Mouse (Mus musculus): ENCODE data around the gene Ubr4. TPM values are rescaled to one million over a fixed set of nuclear protein-coding genes. Genes with fewer than 3 reads are reported as not detected.
A peak's percentile ranks its signal among the peaks of the same experiment; 100 is the strongest.

Ubr4 gene
- 72.4 and 77.5 TPM in 2 replicates for polyA plus RNA-seq (2014; fragmentation: Nextera tagmentation; extraction: Ambion mirVana)

GRCm38 (mm10) chr4:139351931-139352711 is at the start of gene Ubr4, which contains the start of the genes Mrto4 and Emc1:
Gene Ubr4 (plus strand): TSS chr4:139352609.
Gene Mrto4 (minus strand): TSS chr4:139352576.
Gene Emc1 (plus strand): TSS chr4:139352587.
- no peaks in the 10 kb centered on the region for H3K9me3 ChIP-seq (ENCODE audit: control insufficient read depth, low read length)
- H3K4me3 ChIP-seq (ENCODE audit: low read depth, low read length) = peak within 1 kb of the TSS; percentile 68
- H3K27ac ChIP-seq (replicated peaks; ENCODE audit: low read depth, low read length) = peak within 1 kb of the TSS; percentile 89
- peaks cover 9% of the 10 kb centered on the region for H3K4me1 ChIP-seq (ENCODE audit: control insufficient read depth, insufficient read depth, low read length)
- H3K36me3 ChIP-seq (ENCODE audit: control insufficient read depth, insufficient read depth, low read length) = peaks cover 49% of the 10 kb centered on the region
- peak within 1 kb of the TSS; percentile 82 for H3K9ac ChIP-seq (ENCODE audit: low read depth, low read length)
- no peaks in the 10 kb centered on the region for H3K27me3 ChIP-seq (replicated peaks; ENCODE audit: control insufficient read depth, insufficient read depth, low read length)
- DNase-seq (ENCODE audit: low spot score) = peak; percentile 91
- peak; percentile 96 for ATAC-seq (ENCODE audit: low read depth)
- H3K4me2 ChIP-seq (ENCODE audit: low read depth, low read length) = peak within 1 kb of the TSS; percentile 63
- under 1% methylated on average over 46 of the region's 64 CpGs for WGBS

GRCm38 (mm10) chr4:139305521-139305920 is 46.9 kb upstream of the Ubr4 start:
- WGBS = 88% methylated on average over 3 of the region's 3 CpGs
- Histone ChIP-seq H3K4me3 (ENCODE audit: low read depth, low read length) (no peak overlapping the region), H3K4me2 (ENCODE audit: low read depth, low read length) (no peak overlapping the region), H3K9me3 (ENCODE audit: control insufficient read depth, low read length) (no peaks in the 10 kb centered on the region), H3K4me1 (ENCODE audit: control insufficient read depth, insufficient read depth, low read length) (peaks cover 5% of the 10 kb centered on the region), H3K9ac (ENCODE audit: low read depth, low read length) (no peak overlapping the region), H3K27me3 (replicated peaks; ENCODE audit: control insufficient read depth, insufficient read depth, low read length) (no peaks in the 10 kb centered on the region), H3K36me3 (ENCODE audit: control insufficient read depth, insufficient read depth, low read length) (peaks cover 31% of the 10 kb centered on the region; the same call in 1 of the 2 replicates), H3K27ac (replicated peaks; ENCODE audit: low read depth, low read length) (no peak overlapping the region)
- no peak for DNase-seq (ENCODE audit: low spot score)
- no peak for ATAC-seq (ENCODE audit: low read depth)

GRCm38 (mm10) chr4:139307916-139308315 is 44.5 kb upstream of the Ubr4 start:
- 88% methylated on average over 4 of the region's 5 CpGs for WGBS
- Histone ChIP-seq H3K36me3 (ENCODE audit: control insufficient read depth, insufficient read depth, low read length) (peaks cover 9% of the 10 kb centered on the region; the same call in 1 of the 2 replicates), H3K9me3 (ENCODE audit: control insufficient read depth, low read length) (no peaks in the 10 kb centered on the region), H3K9ac (ENCODE audit: low read depth, low read length) (no peak overlapping the region), H3K4me3 (ENCODE audit: low read depth, low read length) (no peak overlapping the region), H3K27me3 (replicated peaks; ENCODE audit: control insufficient read depth, insufficient read depth, low read length) (no peaks in the 10 kb centered on the region), H3K4me1 (ENCODE audit: control insufficient read depth, insufficient read depth, low read length) (peaks cover 12% of the 10 kb centered on the region), H3K4me2 (ENCODE audit: low read depth, low read length) (no peak overlapping the region), H3K27ac (replicated peaks; ENCODE audit: low read depth, low read length) (no peak overlapping the region)
- DNase-seq (ENCODE audit: low spot score) = no peak
- no peak for ATAC-seq (ENCODE audit: low read depth)

- Histone ChIP-seq H3K27ac (replicated peaks; ENCODE audit: low read depth, low read length) (no peak overlapping the region), H3K4me2 (ENCODE audit: low read depth, low read length) (peak overlapping the region; percentile 93), H3K9me3 (ENCODE audit: control insufficient read depth, low read length) (no peaks in the 10 kb centered on the region), H3K36me3 (ENCODE audit: control insufficient read depth, insufficient read depth, low read length) (peaks cover 16% of the 10 kb centered on the region; the same call in 1 of the 2 replicates), H3K4me3 (ENCODE audit: low read depth, low read length) (peak overlapping the region; percentile 95), H3K9ac (ENCODE audit: low read depth, low read length) (peak overlapping the region; percentile 91), H3K4me1 (ENCODE audit: control insufficient read depth, insufficient read depth, low read length) (peaks cover 12% of the 10 kb centered on the region), H3K27me3 (replicated peaks; ENCODE audit: control insufficient read depth, insufficient read depth, low read length) (no peaks in the 10 kb centered on the region)
- DNase-seq (ENCODE audit: low spot score) = no peak
- 21% methylated on average over 6 of the region's 6 CpGs for WGBS
- no peak for ATAC-seq (ENCODE audit: low read depth)
Observed at GRCm38 (mm10) chr4:139309651-139310050, 42.8 kb upstream of the Ubr4 start.

GRCm38 (mm10) chr4:139310171-139310898 is 42.1 kb upstream of the Ubr4 start, which contains the start of the genes Pqlc2 and Akr7a5:
Gene Pqlc2 (minus strand): TSS chr4:139310708.
Gene Akr7a5 (plus strand): TSS chr4:139310744.
- 0% methylated on average over 40 of the region's 63 CpGs for WGBS
- Histone ChIP-seq H3K4me2 (ENCODE audit: low read depth, low read length) (peak within 1 kb of the TSS; percentile 93), H3K27me3 (replicated peaks; ENCODE audit: control insufficient read depth, insufficient read depth, low read length) (no peaks in the 10 kb centered on the region), H3K9me3 (ENCODE audit: control insufficient read depth, low read length) (no peaks in the 10 kb centered on the region), H3K36me3 (ENCODE audit: control insufficient read depth, insufficient read depth, low read length) (peaks cover 14% of the 10 kb centered on the region), H3K4me1 (ENCODE audit: control insufficient read depth, insufficient read depth, low read length) (peaks cover 12% of the 10 kb centered on the region), H3K4me3 (ENCODE audit: low read depth, low read length) (peak within 1 kb of the TSS; percentile 95), H3K27ac (replicated peaks; ENCODE audit: low read depth, low read length) (peak within 1 kb of the TSS; percentile 65), H3K9ac (ENCODE audit: low read depth, low read length) (peak within 1 kb of the TSS; percentile 91)
- DNase-seq (ENCODE audit: low spot score) = peak; percentile 96
- ATAC-seq (ENCODE audit: low read depth) = peak; percentile 91

- peak overlapping the region; percentile 95 for H3K4me3 ChIP-seq (ENCODE audit: low read depth, low read length)
- H3K27me3 ChIP-seq (replicated peaks; ENCODE audit: control insufficient read depth, insufficient read depth, low read length) = no peaks in the 10 kb centered on the region
- ATAC-seq (ENCODE audit: low read depth) (peak; percentile 73), DNase-seq (ENCODE audit: low spot score) (peak; percentile 46)
- peaks cover 12% of the 10 kb centered on the region for H3K4me1 ChIP-seq (ENCODE audit: control insufficient read depth, insufficient read depth, low read length)
- H3K27ac ChIP-seq (replicated peaks; ENCODE audit: low read depth, low read length) = peak overlapping the region; percentile 65
- H3K9me3 ChIP-seq (ENCODE audit: control insufficient read depth, low read length) = no peaks in the 10 kb centered on the region
- under 1% methylated on average over 32 of the region's 53 CpGs for WGBS
- peaks cover 20% of the 10 kb centered on the region for H3K36me3 ChIP-seq (ENCODE audit: control insufficient read depth, insufficient read depth, low read length)
- H3K4me2 ChIP-seq (ENCODE audit: low read depth, low read length) = peak overlapping the region; percentile 93
- H3K9ac ChIP-seq (ENCODE audit: low read depth, low read length) = peak overlapping the region; percentile 91
Observed at GRCm38 (mm10) chr4:139310899-139311701, 41.3 kb upstream of the Ubr4 start.

GRCm38 (mm10) chr4:139311707-139312106 is 40.7 kb upstream of the Ubr4 start:
- Histone ChIP-seq H3K27me3 (replicated peaks; ENCODE audit: control insufficient read depth, insufficient read depth, low read length) (no peaks in the 10 kb centered on the region), H3K4me3 (ENCODE audit: low read depth, low read length) (peak overlapping the region; percentile 95), H3K36me3 (ENCODE audit: control insufficient read depth, insufficient read depth, low read length) (peaks cover 24% of the 10 kb centered on the region), H3K4me2 (ENCODE audit: low read depth, low read length) (peak overlapping the region; percentile 93), H3K4me1 (ENCODE audit: control insufficient read depth, insufficient read depth, low read length) (peaks cover 12% of the 10 kb centered on the region), H3K27ac (replicated peaks; ENCODE audit: low read depth, low read length) (no peak overlapping the region), H3K9me3 (ENCODE audit: control insufficient read depth, low read length) (no peaks in the 10 kb centered on the region), H3K9ac (ENCODE audit: low read depth, low read length) (peak overlapping the region; percentile 91)
- no peak for DNase-seq (ENCODE audit: low spot score)
- 15% methylated on average over 14 of the region's 14 CpGs for WGBS
- no peak for ATAC-seq (ENCODE audit: low read depth)

- H3K27ac ChIP-seq (replicated peaks; ENCODE audit: low read depth, low read length) = no peak overlapping the region
- H3K4me3 ChIP-seq (ENCODE audit: low read depth, low read length) = no peak overlapping the region
- peaks cover 12% of the 10 kb centered on the region for H3K4me1 ChIP-seq (ENCODE audit: control insufficient read depth, insufficient read depth, low read length)
- ATAC-seq (ENCODE audit: low read depth) (no peak), DNase-seq (ENCODE audit: low spot score) (peak; percentile 23)
- no peak overlapping the region for H3K9ac ChIP-seq (ENCODE audit: low read depth, low read length)
- H3K9me3 ChIP-seq (ENCODE audit: control insufficient read depth, low read length) = no peaks in the 10 kb centered on the region
- no peak overlapping the region for H3K4me2 ChIP-seq (ENCODE audit: low read depth, low read length)
- peaks cover 33% of the 10 kb centered on the region for H3K36me3 ChIP-seq (ENCODE audit: control insufficient read depth, insufficient read depth, low read length)
- WGBS = 51% methylated on average over 4 of the region's 4 CpGs
- H3K27me3 ChIP-seq (replicated peaks; ENCODE audit: control insufficient read depth, insufficient read depth, low read length) = no peaks in the 10 kb centered on the region
Observed at GRCm38 (mm10) chr4:139312632-139313031, 39.8 kb upstream of the Ubr4 start.

Data from embryonic facial prominence, embryonic 14.5 days (tissue).